Mouse (Mus musculus) spleen, adult 2 months (tissue): ENCODE results near the gene Trnp1.

Source experiments
- CTCF ChIP-seq: fragments of 200-500 bp; IDR thresholded peaks from 2 replicates; pipeline ENCODE4 v1.5.1; 2011; ENCODE audit warnings: mild to moderate bottlenecking, inconsistent platforms; ENCODE audit not compliant: insufficient read depth, insufficient read length, insufficient replicate concordance; ENCODE audit errors: extremely low read depth
- POLR2A ChIP-seq: fragments of 200-500 bp; IDR thresholded peaks from 2 replicates; pipeline ENCODE4 v1.6.1; 2011; ENCODE audit warnings: low read depth, low read length, inconsistent platforms

GRCm38 (mm10) chr4:133494867-133495266, 3.5 kb downstream of the Trnp1 start:
- TF ChIP-seq POLR2A: no peak
- no peak for TF ChIP-seq CTCF
